Mouse (Mus musculus): ENCODE results near the gene Arid4a.

The Arid4a gene

GRCm38 (mm10) chr12:71122731-71123130 is 106.9 kb downstream of the Arid4a start:
- Histone ChIP-seq H3K9me3 (ENCODE audit: low read length) (no peaks in the 10 kb centered on the region), H3K27me3 (ENCODE audit: insufficient read depth, low read length) (no peaks in the 10 kb centered on the region), H3K4me3 (replicated peaks; ENCODE audit: low read length) (no peak overlapping the region), H3K36me3 (ENCODE audit: insufficient read depth, low read length) (peaks cover 47% of the 10 kb centered on the region), H3K4me1 (replicated peaks; ENCODE audit: low read depth, low read length) (no peaks in the 10 kb centered on the region)
- no peak for TF ChIP-seq NANOG (IDR thresholded peaks at IDR 0.05; ENCODE audit: borderline replicate concordance, low read length)
- no peak for TF ChIP-seq CTCF (conservative IDR thresholded peaks at IDR 0.05; ENCODE audit: low read length)
- TF ChIP-seq POU5F1 (IDR thresholded peaks at IDR 0.05; ENCODE audit: borderline replicate concordance, low read length) = no peak

- no peaks in the 10 kb centered on the region for H3K9me3 ChIP-seq (ENCODE audit: low read length)
- no peaks in the 10 kb centered on the region for H3K4me1 ChIP-seq (replicated peaks; ENCODE audit: low read depth, low read length)
- no peak overlapping the region for H3K4me3 ChIP-seq (replicated peaks; ENCODE audit: low read length)
- H3K27me3 ChIP-seq (ENCODE audit: insufficient read depth, low read length) = no peaks in the 10 kb centered on the region
- H3K36me3 ChIP-seq (ENCODE audit: insufficient read depth, low read length) = peaks cover 52% of the 10 kb centered on the region
- TF ChIP-seq POU5F1 (IDR thresholded peaks at IDR 0.05; ENCODE audit: borderline replicate concordance, low read length) (no peak), CTCF (conservative IDR thresholded peaks at IDR 0.05; ENCODE audit: low read length) (no peak), NANOG (IDR thresholded peaks at IDR 0.05; ENCODE audit: borderline replicate concordance, low read length) (no peak)
Measured at GRCm38 (mm10) chr12:71123286-71123685, 107.5 kb downstream of the Arid4a start.

- no peak for TF ChIP-seq CTCF (conservative IDR thresholded peaks at IDR 0.05; ENCODE audit: low read length)
- TF ChIP-seq NANOG (IDR thresholded peaks at IDR 0.05; ENCODE audit: borderline replicate concordance, low read length) = no peak
- TF ChIP-seq POU5F1 (IDR thresholded peaks at IDR 0.05; ENCODE audit: borderline replicate concordance, low read length) = no peak
- H3K4me3 ChIP-seq (replicated peaks; ENCODE audit: low read length) = peak overlapping the region; percentile 100
- no peaks in the 10 kb centered on the region for H3K9me3 ChIP-seq (ENCODE audit: low read length)
- H3K27me3 ChIP-seq (ENCODE audit: insufficient read depth, low read length) = no peaks in the 10 kb centered on the region
- peaks cover 43% of the 10 kb centered on the region for H3K4me1 ChIP-seq (replicated peaks; ENCODE audit: low read depth, low read length)
- H3K36me3 ChIP-seq (ENCODE audit: insufficient read depth, low read length) = peaks cover 52% of the 10 kb centered on the region
Measured at GRCm38 (mm10) chr12:71135581-71135980, 119.8 kb downstream of the Arid4a start.

GRCm38 (mm10) chr12:71136130-71136973 is 120.6 kb downstream of the Arid4a start, which contains the start of the genes Timm9 and 2700049A03Rik:
Gene Timm9 (minus strand): TSS chr12:71136684.
Gene 2700049A03Rik (plus strand): TSS chr12:71136848.
- Histone ChIP-seq H3K36me3 (ENCODE audit: insufficient read depth, low read length) (peaks cover 52% of the 10 kb centered on the region), H3K4me1 (replicated peaks; ENCODE audit: low read depth, low read length) (peaks cover 44% of the 10 kb centered on the region), H3K9me3 (ENCODE audit: low read length) (no peaks in the 10 kb centered on the region), H3K27me3 (ENCODE audit: insufficient read depth, low read length) (no peaks in the 10 kb centered on the region), H3K4me3 (replicated peaks; ENCODE audit: low read length) (peak within 1 kb of the TSS; percentile 100)
- no peak for TF ChIP-seq NANOG (IDR thresholded peaks at IDR 0.05; ENCODE audit: borderline replicate concordance, low read length)
- TF ChIP-seq CTCF (conservative IDR thresholded peaks at IDR 0.05; ENCODE audit: low read length) = no peak
- no peak for TF ChIP-seq POU5F1 (IDR thresholded peaks at IDR 0.05; ENCODE audit: borderline replicate concordance, low read length)

- H3K36me3 ChIP-seq (ENCODE audit: insufficient read depth, low read length) = peaks cover 52% of the 10 kb centered on the region
- no peaks in the 10 kb centered on the region for H3K27me3 ChIP-seq (ENCODE audit: insufficient read depth, low read length)
- H3K4me1 ChIP-seq (replicated peaks; ENCODE audit: low read depth, low read length) = peaks cover 44% of the 10 kb centered on the region
- TF ChIP-seq POU5F1 (IDR thresholded peaks at IDR 0.05; ENCODE audit: borderline replicate concordance, low read length) (no peak; the same call in 1 of the 2 replicates), CTCF (conservative IDR thresholded peaks at IDR 0.05; ENCODE audit: low read length) (no peak), NANOG (IDR thresholded peaks at IDR 0.05; ENCODE audit: borderline replicate concordance, low read length) (no peak)
- peak overlapping the region; percentile 100 for H3K4me3 ChIP-seq (replicated peaks; ENCODE audit: low read length)
- no peaks in the 10 kb centered on the region for H3K9me3 ChIP-seq (ENCODE audit: low read length)
Measured at GRCm38 (mm10) chr12:71136974-71137491, 121.2 kb downstream of the Arid4a start.

GRCm38 (mm10) chr12:71137686-71138085 is 121.9 kb downstream of the Arid4a start:
- H3K9me3 ChIP-seq (ENCODE audit: low read length) = no peaks in the 10 kb centered on the region
- peaks cover 44% of the 10 kb centered on the region for H3K4me1 ChIP-seq (replicated peaks; ENCODE audit: low read depth, low read length)
- no peaks in the 10 kb centered on the region for H3K27me3 ChIP-seq (ENCODE audit: insufficient read depth, low read length)
- no peak for TF ChIP-seq NANOG (IDR thresholded peaks at IDR 0.05; ENCODE audit: borderline replicate concordance, low read length)
- peak overlapping the region; percentile 100 for H3K4me3 ChIP-seq (replicated peaks; ENCODE audit: low read length)
- peaks cover 52% of the 10 kb centered on the region for H3K36me3 ChIP-seq (ENCODE audit: insufficient read depth, low read length)

GRCm38 (mm10) chr12:71139258-71139828 is 123.6 kb downstream of the Arid4a start:
- H3K4me3 ChIP-seq (replicated peaks; ENCODE audit: low read length) = peak overlapping the region; percentile 100; the same call in 1 of the 2 replicates
- TF ChIP-seq POU5F1 (IDR thresholded peaks at IDR 0.05; ENCODE audit: borderline replicate concordance, low read length) = no peak
- TF ChIP-seq CTCF (conservative IDR thresholded peaks at IDR 0.05; ENCODE audit: low read length) = peak; percentile 38; the same call in 1 of the 2 replicates
- TF ChIP-seq NANOG (IDR thresholded peaks at IDR 0.05; ENCODE audit: borderline replicate concordance, low read length) = no peak
- peaks cover 57% of the 10 kb centered on the region for H3K36me3 ChIP-seq (ENCODE audit: insufficient read depth, low read length)
- H3K9me3 ChIP-seq (ENCODE audit: low read length) = no peaks in the 10 kb centered on the region
- no peaks in the 10 kb centered on the region for H3K27me3 ChIP-seq (ENCODE audit: insufficient read depth, low read length)
- H3K4me1 ChIP-seq (replicated peaks; ENCODE audit: low read depth, low read length) = peaks cover 47% of the 10 kb centered on the region

GRCm38 (mm10) chr12:71141189-71141588 is 125.4 kb downstream of the Arid4a start:
- H3K4me1 ChIP-seq (replicated peaks; ENCODE audit: low read depth, low read length) = peaks cover 52% of the 10 kb centered on the region
- peaks cover 67% of the 10 kb centered on the region for H3K36me3 ChIP-seq (ENCODE audit: insufficient read depth, low read length)
- H3K27me3 ChIP-seq (ENCODE audit: insufficient read depth, low read length) = no peaks in the 10 kb centered on the region
- H3K4me3 ChIP-seq (replicated peaks; ENCODE audit: low read length) = no peak overlapping the region
- no peaks in the 10 kb centered on the region for H3K9me3 ChIP-seq (ENCODE audit: low read length)
- TF ChIP-seq CTCF (conservative IDR thresholded peaks at IDR 0.05; ENCODE audit: low read length) (peak; percentile 65), NANOG (IDR thresholded peaks at IDR 0.05; ENCODE audit: borderline replicate concordance, low read length) (no peak), POU5F1 (IDR thresholded peaks at IDR 0.05; ENCODE audit: borderline replicate concordance, low read length) (no peak)

Data from E14TG2a.4 (cell line).